Mouse (Mus musculus) CD4-positive naive resting alpha-beta T cell, adult 76 days (primary cell): ENCODE results near the gene Ficd. TPM values are rescaled to one million over a fixed set of nuclear protein-coding genes. Genes with fewer than 3 reads are reported as not detected.

Source experiments
- total RNA-seq: library from RNA; stranded (reverse); gene quantifications from one replicate; pipeline ENCODE4 v1.2.4, GENCODE M21; 2023

The Ficd gene
- total RNA-seq = 5.8 TPM

GRCm38 (mm10) chr5:113735345-113736112 is at the start of gene Ficd:
Gene Ficd (plus strand): TSS chr5:113735803.

GRCm38 (mm10) chr5:113724446-113724845 is 11.2 kb upstream of the Ficd start, which contains the start of gene 1700069L16Rik:
Gene 1700069L16Rik (minus strand): TSS chr5:113724772.

DNA sequence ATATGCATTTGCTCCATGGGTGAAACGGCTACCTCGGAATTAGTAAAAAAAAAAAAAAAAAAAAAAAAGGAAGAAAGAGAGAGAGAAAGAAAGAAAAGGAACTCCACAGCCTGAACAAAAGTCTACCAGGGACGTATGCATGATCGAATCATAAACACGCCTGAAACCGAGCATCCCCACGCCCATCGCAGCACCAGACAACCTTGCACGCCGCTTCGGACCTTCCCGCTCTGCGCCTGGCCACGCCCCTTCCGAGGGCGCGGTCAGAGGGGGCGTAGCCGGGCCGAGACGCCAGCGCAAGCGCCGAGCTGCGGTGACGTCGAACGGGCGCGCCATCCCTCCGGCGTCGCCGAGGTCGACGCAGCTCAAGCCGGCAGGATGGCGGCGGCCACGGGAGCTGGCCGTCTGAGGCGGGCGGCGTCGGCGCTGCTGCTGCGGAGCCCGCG is 36.9 kb downstream of the Ficd start, which contains the start of the genes Sart3 and Iscu:
Gene Sart3, minus strand, starts transcription at position 61 of the 446 bp plus-strand sequence.
Gene Iscu, plus strand, starts transcription at position 299 of the 446 bp plus-strand sequence.

Other genes starting within 250 kb of the Ficd start
- gene Wscd2, start 245.5 kb upstream of the Ficd start, total RNA-seq = 6.8 TPM
- 1.1 TPM for gene Cmklr1, start 85.4 kb upstream of the Ficd start, total RNA-seq
- not detected for gene 1700069L16Rik, start 11.0 kb upstream of the Ficd start, total RNA-seq
- gene Sart3, start 36.7 kb downstream of the Ficd start, total RNA-seq = 84.3 TPM
- 39.3 TPM for gene Iscu, start 36.9 kb downstream of the Ficd start, total RNA-seq
- gene Tmem119, start 64.7 kb downstream of the Ficd start, total RNA-seq = not detected
- gene Selplg, start 96.8 kb downstream of the Ficd start, total RNA-seq = 305 TPM
- 63.3 TPM for gene Coro1c, start 173.0 kb downstream of the Ficd start, total RNA-seq